Mouse (Mus musculus) embryonic facial prominence, embryonic 13.5 days (tissue): ENCODE data around the gene Mov10. TPM values are rescaled to one million over a fixed set of nuclear protein-coding genes. Genes with fewer than 3 reads are reported as not detected.
"Not testable (repeated sequence)": the region's sequence is repeated elsewhere in the genome, so short reads cannot be mapped to it uniquely, and the experiment has no call there.

Source experiments
- ATAC-seq: fragments of 200-750 bp; cut with Nextera tagmentation; 2 replicates; pipeline ENCODE4 v1.8.0; 2017; ENCODE audit warnings: low read depth; ENCODE audit not compliant: insufficient number of reproducible peaks, insufficient read depth, low FRiP score, low TSS enrichment
- H3K27ac ChIP-seq: fragments of 300-500 bp; sonication (generic); 2 replicates; pipeline ENCODE4 v1.5.1; 2015; ENCODE audit warnings: moderate library complexity, mild to moderate bottlenecking, inconsistent platforms
- H3K27me3 ChIP-seq: fragments of 300-500 bp; sonication (generic); 2 replicates; pipeline ENCODE4 v1.6.1; 2015; ENCODE audit warnings: mild to moderate bottlenecking, inconsistent platforms
- H3K36me3 ChIP-seq: fragments of 300-500 bp; sonication (generic); 2 replicates; pipeline ENCODE4 v1.6.1; 2015; ENCODE audit warnings: mild to moderate bottlenecking, inconsistent platforms
- H3K4me1 ChIP-seq: fragments of 300-500 bp; sonication (generic); 2 replicates; pipeline ENCODE4 v1.6.1; 2015; ENCODE audit warnings: inconsistent platforms
- H3K4me2 ChIP-seq: fragments of 300-500 bp; sonication (generic); 2 replicates; pipeline ENCODE4 v1.6.1; 2015; ENCODE audit warnings: moderate library complexity, mild to moderate bottlenecking, inconsistent platforms
- H3K4me3 ChIP-seq: fragments of 300-500 bp; sonication (generic); 2 replicates; pipeline ENCODE4 v1.5.1; 2015; ENCODE audit warnings: mild to moderate bottlenecking, inconsistent platforms
- H3K9ac ChIP-seq: fragments of 300-500 bp; sonication (generic); 2 replicates; pipeline ENCODE4 v1.6.1; 2015; ENCODE audit warnings: mild to moderate bottlenecking, inconsistent platforms
- H3K9me3 ChIP-seq: fragments of 300-500 bp; sonication (generic); 2 replicates; pipeline ENCODE4 v1.6.1; 2016; ENCODE audit warnings: inconsistent platforms
- WGBS: fragments of 180-500 bp; shearing (Covaris S2); methylation state at CpG from one replicate; pipeline ENCODE4 v1.1.7; 2015; ENCODE audit warnings: mixed read lengths; 5-methylcytosine and 5-hydroxymethylcytosine counted together
- polyA plus RNA-seq: library from polyadenylated mRNA; unstranded; fragments of >200 nt; fragmentation: Nextera tagmentation; extraction: Ambion mirVana; gene quantifications from 2 replicates; pipeline ENCODE4 v1.2.1, GENCODE M21; 2015

Gene Mov10
- polyA plus RNA-seq = 56.3 and 59.7 TPM in 2 replicates

GRCm38 (mm10) chr3:104817991-104818748 lies at the start of gene Mov10:
Mov10 (minus strand) TSS chr3:104818563.
- H3K27ac ChIP-seq = peak within 1 kb of the TSS; percentile 95
- peaks cover 27% of the 10 kb centered on the region for H3K4me1 ChIP-seq
- H3K27me3 ChIP-seq = no peaks in the 10 kb centered on the region
- H3K36me3 ChIP-seq = peaks cover 16% of the 10 kb centered on the region
- under 1% methylated on average over 40 of the region's 40 CpGs for WGBS
- H3K4me2 ChIP-seq = peak within 1 kb of the TSS; percentile 82
- H3K9me3 ChIP-seq = no peaks in the 10 kb centered on the region
- ATAC-seq = peak; percentile 70
- H3K4me3 ChIP-seq = peak within 1 kb of the TSS; percentile 79
- peak within 1 kb of the TSS; percentile 95 for H3K9ac ChIP-seq

GRCm38 (mm10) chr3:104866674-104867073 lies 48.3 kb upstream of the Mov10 start:
- H3K4me1 ChIP-seq = peaks cover 26% of the 10 kb centered on the region

GRCm38 (mm10) chr3:104865341-104865788 lies 47.0 kb upstream of the Mov10 start:
- H3K9ac ChIP-seq = peak overlapping the region; percentile 94
- H3K4me1 ChIP-seq = peaks cover 32% of the 10 kb centered on the region
- peak overlapping the region; percentile 97 for H3K4me3 ChIP-seq
- H3K27me3 ChIP-seq = no peaks in the 10 kb centered on the region
- no peak for ATAC-seq
- peak overlapping the region; percentile 76 for H3K4me2 ChIP-seq
- peaks cover 4% of the 10 kb centered on the region; the same call in 1 of the 2 replicates for H3K36me3 ChIP-seq
- whole genome bisulfite sequencing = under 1% methylated on average over 12 of the region's 12 CpGs
- peak overlapping the region; percentile 97 for H3K27ac ChIP-seq
- H3K9me3 ChIP-seq = no peaks in the 10 kb centered on the region

More at GRCm38 (mm10) chr3:104866674-104867073, 48.3 kb upstream of the Mov10 start:
- not testable (repeated sequence) for ATAC-seq, H3K9ac ChIP-seq, H3K9me3 ChIP-seq, H3K27me3 ChIP-seq, H3K4me3 ChIP-seq, H3K27ac ChIP-seq
- Histone ChIP-seq H3K36me3 (peaks cover 14% of the 10 kb centered on the region), H3K4me2 (peak overlapping the region; percentile 76)

- ATAC-seq = peak; percentile 83
- H3K4me2 ChIP-seq = peak overlapping the region; percentile 76
- peak overlapping the region; percentile 97 for H3K4me3 ChIP-seq
- no peaks in the 10 kb centered on the region for H3K27me3 ChIP-seq
- H3K27ac ChIP-seq = peak overlapping the region; percentile 97
- no peaks in the 10 kb centered on the region; the same call in 1 of the 2 replicates for H3K36me3 ChIP-seq
- H3K9ac ChIP-seq = peak overlapping the region; percentile 94
- H3K4me1 ChIP-seq = peaks cover 32% of the 10 kb centered on the region
- H3K9me3 ChIP-seq = no peaks in the 10 kb centered on the region
- under 1% methylated on average over 48 of the region's 48 CpGs for WGBS
These were observed 46.4 kb upstream of the Mov10 start for GRCm38 (mm10) chr3:104864651-104865340.

GRCm38 (mm10) chr3:104863786-104864650 lies 45.7 kb upstream of the Mov10 start, which contains the start of the genes St7l and Capza1:
St7l (plus strand) TSS chr3:104864005.
Capza1 (minus strand) TSS chr3:104864505.
- ATAC-seq = peak; percentile 91
- WGBS = under 1% methylated on average over 43 of the region's 43 CpGs
- Histone ChIP-seq H3K9me3 (no peaks in the 10 kb centered on the region), H3K27me3 (no peaks in the 10 kb centered on the region), H3K4me2 (peak within 1 kb of the TSS; percentile 76), H3K27ac (peak within 1 kb of the TSS; percentile 97), H3K36me3 (no peaks in the 10 kb centered on the region; the same call in 1 of the 2 replicates), H3K4me1 (peaks cover 32% of the 10 kb centered on the region), H3K9ac (peak within 1 kb of the TSS; percentile 94), H3K4me3 (peak within 1 kb of the TSS; percentile 97)

- Histone ChIP-seq H3K4me3 (no peak overlapping the region), H3K4me1 (peaks cover 23% of the 10 kb centered on the region), H3K27ac (no peak overlapping the region), H3K9ac (no peak overlapping the region), H3K27me3 (no peaks in the 10 kb centered on the region), H3K36me3 (peaks cover 24% of the 10 kb centered on the region), H3K9me3 (no peaks in the 10 kb centered on the region), H3K4me2 (no peak overlapping the region)
- whole genome bisulfite sequencing = 95% methylated on average over 1 of the region's 1 CpGs
- no peak for ATAC-seq
These were observed 40.2 kb upstream of the Mov10 start for GRCm38 (mm10) chr3:104858560-104858959.

GRCm38 (mm10) chr3:104856106-104856505 lies 37.7 kb upstream of the Mov10 start:
- no peak overlapping the region for H3K4me2 ChIP-seq
- H3K27me3 ChIP-seq = no peaks in the 10 kb centered on the region
- H3K4me3 ChIP-seq = no peak overlapping the region
- H3K36me3 ChIP-seq = peaks cover 24% of the 10 kb centered on the region
- H3K27ac ChIP-seq = no peak overlapping the region
- no peak overlapping the region for H3K9ac ChIP-seq
- no peaks in the 10 kb centered on the region for H3K9me3 ChIP-seq
- no peak for ATAC-seq
- 71% methylated on average over 1 of the region's 1 CpGs for WGBS
- peaks cover 2% of the 10 kb centered on the region; the same call in 1 of the 2 replicates for H3K4me1 ChIP-seq

- ATAC-seq = no peak
- no peak overlapping the region for H3K4me2 ChIP-seq
- no peaks in the 10 kb centered on the region for H3K4me1 ChIP-seq
- no peaks in the 10 kb centered on the region for H3K27me3 ChIP-seq
- H3K27ac ChIP-seq = no peak overlapping the region
- H3K9ac ChIP-seq = no peak overlapping the region
- no peak overlapping the region for H3K4me3 ChIP-seq
- no peaks in the 10 kb centered on the region for H3K9me3 ChIP-seq
- peaks cover 26% of the 10 kb centered on the region for H3K36me3 ChIP-seq
These were observed 36.5 kb upstream of the Mov10 start for GRCm38 (mm10) chr3:104854866-104855265.

- Histone ChIP-seq H3K4me1 (no peaks in the 10 kb centered on the region), H3K4me2 (no peak overlapping the region), H3K9me3 (no peaks in the 10 kb centered on the region), H3K27me3 (no peaks in the 10 kb centered on the region), H3K4me3 (no peak overlapping the region), H3K27ac (no peak overlapping the region), H3K36me3 (peaks cover 29% of the 10 kb centered on the region), H3K9ac (no peak overlapping the region)
- ATAC-seq = no peak
- 86% methylated on average over 1 of the region's 1 CpGs for WGBS
These were observed 36.1 kb upstream of the Mov10 start for GRCm38 (mm10) chr3:104854465-104854864.

GRCm38 (mm10) chr3:104846601-104847000 lies 28.2 kb upstream of the Mov10 start:
- peaks cover 57% of the 10 kb centered on the region for H3K36me3 ChIP-seq
- no peak overlapping the region for H3K4me3 ChIP-seq
- H3K27me3 ChIP-seq = no peaks in the 10 kb centered on the region
- no peaks in the 10 kb centered on the region for H3K9me3 ChIP-seq
- no peak overlapping the region for H3K27ac ChIP-seq
- no peak overlapping the region for H3K9ac ChIP-seq
- ATAC-seq = no peak
- no peak overlapping the region for H3K4me2 ChIP-seq
- no peaks in the 10 kb centered on the region for H3K4me1 ChIP-seq
- 89% methylated on average over 4 of the region's 4 CpGs for WGBS

GRCm38 (mm10) chr3:104841049-104841448 lies 22.7 kb upstream of the Mov10 start:
- no peaks in the 10 kb centered on the region for H3K9me3 ChIP-seq
- no peak for ATAC-seq
- no peaks in the 10 kb centered on the region for H3K27me3 ChIP-seq
- no peak overlapping the region for H3K4me3 ChIP-seq
- 94% methylated on average over 5 of the region's 5 CpGs for WGBS
- H3K27ac ChIP-seq = no peak overlapping the region
- H3K4me1 ChIP-seq = no peaks in the 10 kb centered on the region
- H3K36me3 ChIP-seq = peaks cover 73% of the 10 kb centered on the region
- H3K4me2 ChIP-seq = no peak overlapping the region
- no peak overlapping the region for H3K9ac ChIP-seq
